Mouse (Mus musculus): ENCODE measurements around the gene 1500011B03Rik.

- TF ChIP-seq CTCF (IDR thresholded peaks at IDR 0.05; ENCODE audit: low read depth, low read length), result no peak
- TF ChIP-seq GATA2 (IDR thresholded peaks at IDR 0.05; ENCODE audit: borderline replicate concordance, low read depth, low read length), result no peak
- no peak for TF ChIP-seq GATA1 (IDR thresholded peaks at IDR 0.05; ENCODE audit: borderline replicate concordance, low read length)
- TF ChIP-seq TAL1 (conservative IDR thresholded peaks at IDR 0.05; ENCODE audit: low read depth, low read length), result no peak
- no peak for TF ChIP-seq POLR2AphosphoS5 (IDR thresholded peaks at IDR 0.05; ENCODE audit: insufficient replicate concordance, low read depth, low read length)
Measured at GRCm38 (mm10) chr5:114804335-114804734, 18.9 kb downstream of the 1500011B03Rik start.

Data from G1E (cell line).